Mouse (Mus musculus): Measurements from ENCODE around the gene Tle2.

Gene Tle2

GRCm38 (mm10) chr10:81553807-81554755 lies 20.3 kb upstream of the Tle2 start:
- no peak for DNase-seq

- no peak for DNase-seq
These were observed 18.1 kb upstream of the Tle2 start for GRCm38 (mm10) chr10:81556282-81556681.

- no peak for DNase-seq
These were observed 16.9 kb upstream of the Tle2 start for GRCm38 (mm10) chr10:81557491-81557890.

GRCm38 (mm10) chr10:81559163-81559626 lies 15.2 kb upstream of the Tle2 start, which contains the start of gene Aes:
Gene Aes, plus strand, starts transcription at chr10:81559488.
- peak; percentile 90 for DNase-seq

DNA sequence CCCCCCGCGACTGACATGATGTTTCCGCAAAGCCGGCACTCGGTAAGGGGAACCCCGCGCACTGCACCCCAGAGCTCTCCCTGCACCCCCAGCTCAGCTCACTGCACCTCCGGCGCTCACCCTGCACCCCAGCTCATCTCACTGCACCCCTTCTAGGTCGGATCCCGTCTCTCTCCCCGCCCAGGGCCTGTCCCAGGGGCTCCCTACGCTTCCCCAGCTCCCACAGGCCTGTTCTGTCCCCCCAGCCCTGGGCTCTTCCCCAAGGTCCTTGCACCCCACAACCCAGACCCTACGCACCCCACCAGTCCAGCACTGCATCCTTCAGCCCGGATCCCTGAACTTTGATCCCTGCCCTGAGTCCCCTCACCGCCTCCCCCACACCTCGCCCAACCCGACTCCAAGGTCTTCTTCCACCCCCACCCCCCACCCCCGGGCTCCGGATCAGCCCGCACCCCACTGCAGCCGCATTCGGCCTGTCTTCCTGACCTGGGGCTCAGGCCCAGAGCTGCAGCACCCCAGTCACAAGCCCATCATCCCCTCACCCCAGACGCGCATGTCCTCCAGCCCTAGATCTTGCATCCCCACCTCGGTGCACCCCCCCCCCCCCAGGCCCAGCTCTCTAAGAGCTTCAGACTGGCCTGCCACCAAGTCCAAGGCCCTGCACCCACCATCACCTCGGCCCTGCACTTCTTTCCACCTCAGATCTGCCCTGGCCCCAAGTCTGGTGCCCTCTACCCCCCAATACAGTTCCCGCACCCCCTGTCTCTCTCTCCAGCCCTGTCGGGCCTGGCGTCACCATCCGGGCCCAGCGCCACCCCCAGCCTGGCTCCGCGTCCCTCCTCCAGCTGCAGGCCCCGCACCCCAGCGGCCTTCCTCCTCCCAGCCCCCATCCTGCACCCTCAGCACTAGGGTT lies 14.5 kb upstream of the Tle2 start:
- peak; percentile 85 for DNase-seq

- DNase-seq, result peak; percentile 68
These were observed 13.5 kb upstream of the Tle2 start for GRCm38 (mm10) chr10:81560719-81561459.

GRCm38 (mm10) chr10:81562411-81562810 lies 11.9 kb upstream of the Tle2 start:
- no peak for DNase-seq

GRCm38 (mm10) chr10:81563481-81563880 lies 10.9 kb upstream of the Tle2 start:
- DNase-seq, result no peak

GRCm38 (mm10) chr10:81564216-81564615 lies 10.1 kb upstream of the Tle2 start:
- DNase-seq, result peak; percentile 80

GRCm38 (mm10) chr10:81564734-81565133 lies 9.6 kb upstream of the Tle2 start:
- peak; percentile 79 for DNase-seq

GRCm38 (mm10) chr10:81565257-81566228 lies 8.8 kb upstream of the Tle2 start:
- DNase-seq, result no peak

- peak; percentile 87 for DNase-seq
These were observed 5.8 kb upstream of the Tle2 start for GRCm38 (mm10) chr10:81568381-81569191.

DNA sequence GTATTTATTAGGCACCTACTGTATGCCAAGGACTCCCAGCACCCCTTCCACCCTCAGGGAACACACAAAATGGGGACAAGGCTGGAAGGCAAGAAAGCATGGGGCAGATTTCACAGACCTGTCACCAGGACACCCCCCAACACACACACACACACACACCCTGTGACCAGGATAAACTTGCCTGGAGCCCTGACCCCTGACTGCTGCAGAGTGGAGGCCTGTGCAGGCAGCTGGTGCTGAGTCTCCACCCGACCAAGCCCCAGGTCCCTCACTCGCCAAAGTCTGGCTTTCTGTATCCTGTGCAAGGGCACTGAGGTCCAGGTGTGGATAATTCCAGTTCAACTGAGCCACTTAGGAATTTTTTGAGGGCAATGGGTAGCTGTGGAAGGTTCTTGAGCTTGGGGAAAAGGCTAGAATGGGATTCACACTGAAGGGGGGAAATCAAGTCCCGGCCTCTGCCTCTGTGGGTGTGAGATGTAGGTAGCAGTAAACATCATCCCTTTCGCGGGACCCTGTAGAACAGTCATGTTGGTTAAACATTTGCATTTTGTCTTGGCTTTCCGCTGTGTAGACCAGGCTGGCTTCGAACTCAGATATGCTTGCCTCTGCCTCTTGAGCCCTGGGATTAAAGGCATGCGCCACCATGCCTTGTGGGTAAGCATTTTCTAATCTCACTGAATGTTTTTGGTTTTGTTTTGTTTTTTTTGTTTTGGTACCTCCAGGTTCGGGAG lies 4.7 kb upstream of the Tle2 start:
- DNase-seq, result no peak

GRCm38 (mm10) chr10:81570238-81570800 lies 4.0 kb upstream of the Tle2 start:
- no peak for DNase-seq

DNA sequence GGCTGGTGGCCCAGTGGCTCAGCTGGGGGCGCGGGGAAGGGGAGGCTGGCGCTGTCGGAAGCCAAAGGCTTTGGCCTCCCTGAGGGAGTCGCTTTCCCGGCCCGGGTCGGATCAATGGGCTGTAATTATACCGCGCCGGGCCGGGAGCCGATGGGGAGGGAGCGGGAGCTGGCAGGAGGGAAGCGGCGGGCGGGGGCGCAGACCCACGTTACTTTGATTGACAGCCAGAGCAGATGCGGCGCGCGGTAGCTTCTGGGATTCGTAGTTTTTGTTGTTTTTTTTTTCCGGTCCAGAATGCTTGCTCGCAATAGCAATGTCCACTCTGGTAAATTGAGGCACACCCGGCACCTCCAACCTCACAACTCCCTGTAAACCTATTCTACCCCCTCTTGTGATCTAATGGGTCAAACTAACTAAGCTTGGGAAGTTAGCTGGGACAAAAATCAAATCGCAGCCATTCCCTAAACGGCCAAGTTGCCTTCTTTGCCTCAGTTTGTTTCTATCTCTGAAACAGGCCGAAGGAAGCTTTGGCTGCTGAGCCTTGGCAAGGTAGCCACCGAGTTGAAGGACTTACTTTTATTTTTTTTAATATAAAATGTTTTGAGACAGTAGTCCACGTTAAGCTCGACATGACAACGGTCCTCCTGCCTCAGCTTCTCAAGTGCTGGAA lies 3.4 kb upstream of the Tle2 start:
- DNase-seq, result peak; percentile 99

DNA sequence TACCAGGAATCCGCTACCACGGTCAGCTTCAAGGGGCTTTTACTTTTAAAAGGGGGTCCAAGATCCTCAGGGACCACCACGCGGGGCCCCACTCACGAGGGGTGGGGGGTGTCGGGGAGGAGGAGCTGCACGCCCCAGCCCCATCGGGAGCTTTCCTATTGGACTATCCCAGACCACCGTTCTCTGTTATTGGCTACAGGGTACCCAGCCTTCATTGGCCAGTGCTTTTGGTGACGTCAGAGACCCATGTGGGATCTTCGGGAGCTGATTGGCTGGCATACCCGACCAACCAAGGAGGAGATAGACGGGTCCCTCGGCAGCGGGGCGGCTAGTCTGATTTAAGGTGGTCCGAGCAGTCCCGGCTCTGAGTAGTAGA lies 2.9 kb upstream of the Tle2 start:
- DNase-seq, result peak; percentile 99

- no peak for DNase-seq
These were observed 2.2 kb upstream of the Tle2 start for GRCm38 (mm10) chr10:81572133-81572671.

DNA sequence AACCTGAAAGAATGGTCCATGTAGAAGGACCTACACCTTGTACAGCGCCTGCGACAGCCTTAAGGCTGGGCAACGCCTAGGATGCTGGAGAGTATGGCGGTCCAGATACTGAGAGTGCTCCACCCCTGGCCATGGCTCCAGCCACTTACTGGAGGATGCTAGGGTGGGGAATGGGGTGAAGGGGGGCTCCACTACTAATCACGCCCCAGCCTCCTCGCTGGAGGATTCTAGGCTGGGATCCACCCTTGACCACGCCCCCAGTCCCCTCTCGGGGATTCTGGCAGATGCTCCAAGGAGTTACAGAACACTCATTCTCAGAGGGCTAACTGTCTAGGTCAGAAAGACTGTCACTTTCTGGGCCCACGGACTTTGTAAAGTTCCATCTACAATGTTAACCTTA lies 1.4 kb upstream of the Tle2 start:
- DNase-seq, result peak; percentile 72
